Mouse (Mus musculus) hindbrain, embryonic 14.5 days (tissue): ENCODE results near the gene Snx4. TPM values are rescaled to one million over a fixed set of nuclear protein-coding genes. Genes with fewer than 3 reads are reported as not detected.

Experiments
- ATAC-seq: fragments of 200-750 bp; cut with Nextera tagmentation; 2 replicates; pipeline ENCODE4 v1.8.0; 2017; ENCODE audit warnings: moderate number of reproducible peaks, mild to moderate bottlenecking, moderate TSS enrichment, moderate library complexity; ENCODE audit not compliant: low FRiP score
- DNase-seq: peaks from one replicate; pipeline ENCODE4 v3.0.0-alpha.2; 2015; ENCODE audit warnings: low spot score
- H3K27ac ChIP-seq: fragments of 300-500 bp; sonication (generic); 2 replicates; pipeline ENCODE4 v1.5.1; 2014; ENCODE audit warnings: mild to moderate bottlenecking, moderate library complexity
- H3K27me3 ChIP-seq: fragments of 300-500 bp; sonication (generic); 2 replicates; pipeline ENCODE4 v1.6.1; 2014; ENCODE audit warnings: mild to moderate bottlenecking, low read length, mixed read lengths; ENCODE audit not compliant: control insufficient read depth, insufficient read depth
- H3K36me3 ChIP-seq: fragments of 300-500 bp; sonication (generic); replicated peaks from 2 replicates; pipeline ENCODE4 v1.6.1; 2014; ENCODE audit not compliant: control insufficient read depth, insufficient read depth
- H3K4me1 ChIP-seq: fragments of 300-500 bp; sonication (generic); replicated peaks from 2 replicates; pipeline ENCODE4 v1.6.1; 2014; ENCODE audit warnings: antibody characterized with exemption, low read length, mixed read lengths; ENCODE audit not compliant: control insufficient read depth, insufficient read depth
- H3K4me2 ChIP-seq: fragments of 300-500 bp; sonication (generic); replicated peaks from 2 replicates; pipeline ENCODE4 v1.6.1; 2014; ENCODE audit warnings: mild to moderate bottlenecking, moderate library complexity
- H3K4me3 ChIP-seq: fragments of 300-500 bp; sonication (generic); replicated peaks from 2 replicates; pipeline ENCODE4 v1.5.1; 2014; ENCODE audit warnings: mild to moderate bottlenecking, low read length
- H3K9ac ChIP-seq: fragments of 300-500 bp; sonication (generic); 2 replicates; pipeline ENCODE4 v1.6.1; 2014
- H3K9me3 ChIP-seq: fragments of 300-500 bp; sonication (generic); 2 replicates; pipeline ENCODE4 v1.6.1; 2016; ENCODE audit warnings: low read length; ENCODE audit not compliant: control insufficient read depth
- WGBS: fragments of 180-500 bp; shearing (Covaris S2); extraction: QIAGEN DNeasy Blood & Tissue Kit; methylation state at CpG from one replicate; pipeline ENCODE4 v1.1.7; 2014; 5-methylcytosine and 5-hydroxymethylcytosine counted together
- polyA plus RNA-seq: library from polyadenylated mRNA; unstranded; fragments of >200 nt; fragmentation: Nextera tagmentation; extraction: Ambion mirVana; gene quantifications from 2 replicates; pipeline ENCODE4 v1.2.1, GENCODE M21; 2014

Snx4 gene
- polyA plus RNA-seq, 1 experiment from 2014 or later = 94.9 TPM

DNA sequence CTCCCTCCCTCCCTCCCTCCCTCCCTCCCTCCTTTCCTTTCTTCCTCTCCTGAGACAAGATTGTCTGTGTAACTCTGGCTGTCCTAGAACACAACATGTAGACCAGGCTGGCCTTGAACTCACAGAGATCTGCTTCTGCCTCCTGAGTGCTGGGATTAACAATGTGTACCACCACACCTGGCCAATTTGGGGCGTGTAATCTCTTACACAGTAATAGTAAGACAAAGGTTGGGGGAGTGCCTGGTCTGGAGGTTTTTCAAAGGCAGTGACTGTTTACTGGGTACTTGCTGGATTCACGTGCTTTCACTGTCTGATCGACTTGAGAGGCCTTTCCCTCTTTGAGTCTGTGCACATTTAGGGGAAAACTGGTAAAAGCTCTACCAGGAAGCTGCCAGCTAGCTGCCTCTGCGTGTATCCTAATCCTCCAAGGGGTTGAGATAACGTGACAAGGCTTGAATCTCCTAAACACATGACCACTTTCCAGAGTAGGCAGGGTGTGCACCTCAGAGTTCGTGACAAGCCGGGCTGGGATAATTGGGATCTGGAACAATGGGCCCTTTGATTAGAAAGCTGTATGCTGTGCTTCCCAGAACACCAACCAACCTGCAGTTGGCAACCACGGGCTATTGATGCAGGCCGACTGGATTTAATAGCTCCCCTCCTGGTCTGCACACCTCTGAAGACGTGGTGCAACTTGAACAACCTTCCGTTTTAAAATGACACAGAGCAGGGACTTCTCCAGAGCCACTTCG is 74.6 kb downstream of the Snx4 start:
- Histone ChIP-seq H3K4me1 (no peaks in the 10 kb centered on the region), H3K27ac (no peak overlapping the region), H3K4me3 (no peak overlapping the region), H3K36me3 (no peaks in the 10 kb centered on the region), H3K27me3 (no peaks in the 10 kb centered on the region), H3K4me2 (no peak overlapping the region), H3K9me3 (no peaks in the 10 kb centered on the region), H3K9ac (no peak overlapping the region)
- ATAC-seq = no peak
- DNase-seq = no peak
- 55% methylated on average over 12 of the region's 12 CpGs for WGBS

DNA sequence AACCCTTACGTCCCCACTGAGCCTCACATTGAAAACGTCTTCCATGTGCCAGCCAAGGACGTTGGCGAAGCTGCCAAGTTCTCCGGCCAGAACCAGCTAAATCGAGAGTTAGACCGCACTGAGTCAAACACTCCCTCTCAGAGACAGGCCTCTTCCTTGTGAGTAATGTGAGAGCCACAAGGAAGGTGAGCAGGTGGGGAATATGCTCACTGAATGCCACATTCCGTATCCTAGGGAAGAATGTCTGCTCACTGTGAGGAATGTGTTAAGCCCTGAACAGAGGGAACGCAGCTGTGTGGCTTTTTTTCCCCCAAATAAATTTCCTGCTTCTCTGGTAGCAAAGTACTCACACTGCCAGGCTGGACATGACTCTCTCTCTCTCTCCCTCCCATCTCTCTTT is 75.3 kb downstream of the Snx4 start:
- Histone ChIP-seq H3K4me2 (no peak overlapping the region), H3K4me1 (no peaks in the 10 kb centered on the region), H3K9me3 (no peaks in the 10 kb centered on the region), H3K27ac (no peak overlapping the region), H3K27me3 (no peaks in the 10 kb centered on the region), H3K9ac (no peak overlapping the region), H3K4me3 (no peak overlapping the region), H3K36me3 (no peaks in the 10 kb centered on the region)
- ATAC-seq (no peak), DNase-seq (no peak)
- 76% methylated on average over 9 of the region's 9 CpGs for WGBS

- DNase-seq = no peak
Observed at GRCm38 (mm10) chr16:33327101-33327500, 75.9 kb downstream of the Snx4 start.

GRCm38 (mm10) chr16:33333015-33333414 is 81.8 kb downstream of the Snx4 start:
- Histone ChIP-seq H3K4me3 (no peak overlapping the region), H3K4me2 (no peak overlapping the region), H3K9ac (no peak overlapping the region), H3K27ac (no peak overlapping the region), H3K9me3 (no peaks in the 10 kb centered on the region), H3K36me3 (no peaks in the 10 kb centered on the region), H3K27me3 (no peaks in the 10 kb centered on the region), H3K4me1 (no peaks in the 10 kb centered on the region)
- 84% methylated on average over 14 of the region's 14 CpGs for WGBS
- DNase-seq = no peak
- no peak for ATAC-seq

More at GRCm38 (mm10) chr16:33327101-33327500, 75.9 kb downstream of the Snx4 start:
- no peak overlapping the region for H3K9ac ChIP-seq
- no peak for ATAC-seq
- no peaks in the 10 kb centered on the region for H3K9me3 ChIP-seq
- H3K4me3 ChIP-seq = no peak overlapping the region
- no peak overlapping the region for H3K4me2 ChIP-seq
- no peak overlapping the region for H3K27ac ChIP-seq
- H3K27me3 ChIP-seq = no peaks in the 10 kb centered on the region
- H3K36me3 ChIP-seq = no peaks in the 10 kb centered on the region
- 71% methylated on average over 9 of the region's 9 CpGs for WGBS
- H3K4me1 ChIP-seq = no peaks in the 10 kb centered on the region

DNA sequence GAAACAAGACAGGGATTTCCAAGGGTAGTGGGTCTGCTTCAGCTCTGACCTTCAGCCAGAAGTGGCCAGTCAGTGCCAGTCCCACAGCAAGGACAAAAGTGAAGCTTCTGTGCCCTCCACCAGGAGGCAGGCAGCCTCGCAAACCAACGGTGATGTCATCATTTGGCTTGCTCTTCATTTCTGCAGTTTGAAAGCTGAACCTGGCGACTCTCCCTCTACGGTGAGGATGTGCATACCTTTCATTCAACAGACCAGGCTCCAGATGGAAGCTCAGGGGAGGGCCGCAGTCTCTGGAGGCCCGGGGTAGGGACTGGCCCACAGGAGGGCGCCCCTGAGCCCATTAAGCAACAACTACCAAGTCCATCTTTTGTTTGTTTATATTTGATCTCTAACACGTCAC is 85.9 kb downstream of the Snx4 start:
- H3K9ac ChIP-seq = no peak overlapping the region
- no peaks in the 10 kb centered on the region for H3K27me3 ChIP-seq
- H3K27ac ChIP-seq = no peak overlapping the region
- ATAC-seq = peak; percentile 46; the same call in 1 of the 2 replicates
- WGBS = 18% methylated on average over 8 of the region's 8 CpGs
- H3K4me1 ChIP-seq = no peaks in the 10 kb centered on the region
- H3K4me2 ChIP-seq = peak overlapping the region; percentile 19; the same call in 1 of the 2 replicates
- H3K36me3 ChIP-seq = no peaks in the 10 kb centered on the region
- H3K9me3 ChIP-seq = no peaks in the 10 kb centered on the region
- no peak overlapping the region for H3K4me3 ChIP-seq
- DNase-seq = peak; percentile 72

GRCm38 (mm10) chr16:33337681-33338080 is 86.4 kb downstream of the Snx4 start:
- H3K36me3 ChIP-seq = no peaks in the 10 kb centered on the region
- no peaks in the 10 kb centered on the region for H3K9me3 ChIP-seq
- H3K27me3 ChIP-seq = no peaks in the 10 kb centered on the region
- no peak overlapping the region for H3K27ac ChIP-seq
- 85% methylated on average over 10 of the region's 10 CpGs for WGBS
- no peaks in the 10 kb centered on the region for H3K4me1 ChIP-seq
- no peak overlapping the region for H3K4me3 ChIP-seq
- DNase-seq = no peak
- H3K4me2 ChIP-seq = no peak overlapping the region
- no peak overlapping the region for H3K9ac ChIP-seq
- ATAC-seq = no peak

DNA sequence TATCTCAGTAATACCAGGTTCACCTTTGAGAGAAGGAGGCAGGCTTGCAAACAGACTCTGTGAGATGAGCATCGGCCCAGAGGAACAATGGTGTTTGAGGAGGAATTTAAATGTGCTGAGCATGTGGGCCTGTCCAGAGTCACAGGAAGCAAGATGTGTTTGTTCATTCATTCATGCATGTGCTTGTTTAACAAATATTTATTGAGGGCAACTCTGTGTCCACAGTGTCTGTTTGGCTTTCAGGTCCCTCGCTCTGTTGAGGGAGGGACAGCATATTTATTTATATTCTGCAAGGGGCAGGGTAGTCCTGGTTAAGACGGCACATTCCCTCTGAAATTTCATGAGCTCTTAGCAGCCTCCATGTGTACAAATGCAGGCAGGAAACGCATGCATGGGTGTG is 87.2 kb downstream of the Snx4 start:
- Histone ChIP-seq H3K9ac (no peak overlapping the region), H3K4me2 (no peak overlapping the region), H3K9me3 (no peaks in the 10 kb centered on the region), H3K4me3 (no peak overlapping the region), H3K4me1 (no peaks in the 10 kb centered on the region), H3K36me3 (no peaks in the 10 kb centered on the region), H3K27ac (no peak overlapping the region), H3K27me3 (no peaks in the 10 kb centered on the region)
- DNase-seq (no peak), ATAC-seq (no peak)
- WGBS = 74% methylated on average over 4 of the region's 4 CpGs

DNA sequence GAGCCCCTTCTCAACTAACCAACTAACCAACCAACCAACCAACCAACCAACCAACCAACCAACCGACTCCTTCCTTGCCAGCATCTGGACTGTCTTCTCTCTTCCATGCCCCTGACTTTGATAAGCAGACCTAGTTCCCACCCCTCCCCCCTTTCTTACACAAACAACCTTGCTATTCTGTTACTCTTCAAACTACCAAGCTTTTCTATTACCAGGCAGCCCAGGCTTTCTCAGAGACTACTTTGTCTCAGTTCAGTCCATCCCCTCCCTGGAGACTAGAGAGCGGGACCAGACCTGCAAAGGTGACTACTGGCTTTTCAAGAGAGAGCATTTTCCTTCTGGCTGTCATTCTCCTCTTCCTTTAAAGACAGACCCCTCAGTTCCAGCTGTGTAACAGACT is 88.2 kb downstream of the Snx4 start:
- no peaks in the 10 kb centered on the region for H3K36me3 ChIP-seq
- DNase-seq (no peak), ATAC-seq (no peak)
- no peak overlapping the region for H3K9ac ChIP-seq
- H3K9me3 ChIP-seq = no peaks in the 10 kb centered on the region
- no peak overlapping the region for H3K4me2 ChIP-seq
- H3K4me1 ChIP-seq = no peaks in the 10 kb centered on the region
- 85% methylated on average over 2 of the region's 2 CpGs for WGBS
- no peaks in the 10 kb centered on the region for H3K27me3 ChIP-seq
- no peak overlapping the region for H3K27ac ChIP-seq
- no peak overlapping the region for H3K4me3 ChIP-seq

DNA sequence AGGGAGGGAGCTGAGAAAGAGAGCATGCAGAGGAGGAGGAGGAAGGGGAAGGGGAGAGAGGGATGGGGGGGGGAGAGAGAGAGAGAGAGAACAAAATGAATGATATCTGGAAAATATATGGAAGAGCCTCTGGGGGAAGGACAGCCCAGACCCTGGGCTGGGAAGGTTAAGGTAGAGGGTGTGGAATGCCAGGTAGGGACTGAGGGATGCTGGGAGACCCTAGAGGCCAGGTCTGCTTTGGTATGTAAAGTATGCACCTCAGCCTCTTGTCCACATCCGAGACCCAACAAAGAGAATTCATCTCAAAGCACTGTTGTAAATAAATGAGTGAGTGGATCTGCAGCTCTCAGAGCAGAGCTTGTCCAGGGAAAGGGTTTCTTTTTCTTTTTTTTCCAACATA is 91.1 kb downstream of the Snx4 start:
- DNase-seq (no peak), ATAC-seq (no peak)
- no peak overlapping the region for H3K4me2 ChIP-seq
- H3K4me3 ChIP-seq = no peak overlapping the region
- no peak overlapping the region for H3K27ac ChIP-seq
- H3K36me3 ChIP-seq = no peaks in the 10 kb centered on the region
- H3K9me3 ChIP-seq = no peaks in the 10 kb centered on the region
- H3K4me1 ChIP-seq = no peaks in the 10 kb centered on the region
- WGBS = 40% methylated on average over 1 of the region's 1 CpGs
- no peaks in the 10 kb centered on the region for H3K27me3 ChIP-seq
- no peak overlapping the region for H3K9ac ChIP-seq

GRCm38 (mm10) chr16:33343106-33343505 is 91.9 kb downstream of the Snx4 start:
- Histone ChIP-seq H3K4me2 (no peak overlapping the region), H3K4me3 (no peak overlapping the region), H3K27ac (no peak overlapping the region), H3K36me3 (no peaks in the 10 kb centered on the region), H3K9ac (no peak overlapping the region), H3K27me3 (no peaks in the 10 kb centered on the region), H3K4me1 (no peaks in the 10 kb centered on the region), H3K9me3 (no peaks in the 10 kb centered on the region)
- ATAC-seq (no peak), DNase-seq (no peak)
- WGBS = 64% methylated on average over 5 of the region's 5 CpGs
